Mouse (Mus musculus): Measurements from ENCODE around the gene Upp2. TPM values are rescaled to one million over a fixed set of nuclear protein-coding genes. Genes with fewer than 3 reads are reported as not detected.

The Upp2 gene
- polyA plus RNA-seq, 1 experiment from 2014 or later: 45.7 TPM

DNA sequence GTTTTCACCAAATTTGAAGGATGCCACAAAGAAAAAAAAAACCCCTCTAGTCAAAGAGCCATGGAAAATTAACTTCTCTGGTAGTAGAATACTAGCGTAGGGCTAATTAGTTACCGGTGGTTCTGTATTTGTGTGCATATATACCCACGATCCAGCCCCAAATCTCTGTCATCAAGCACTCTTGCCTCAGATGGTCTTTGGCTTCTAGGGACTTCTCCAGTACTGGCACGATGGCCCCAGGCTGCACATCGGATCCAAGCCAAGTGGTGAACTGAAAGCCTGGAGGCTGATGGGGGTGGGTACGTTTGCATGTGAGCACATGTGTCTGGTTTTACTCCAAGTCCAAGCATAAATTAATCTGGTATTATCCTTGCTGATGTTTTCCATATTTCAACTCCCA is 88.1 kb downstream of the Upp2 start:
- TF ChIP-seq EP300 (IDR thresholded peaks at IDR 0.05; ENCODE audit: low read depth): no peak
- no peak for TF ChIP-seq CTCF (IDR thresholded peaks at IDR 0.05; ENCODE audit: low read depth)
- Histone ChIP-seq H3K27ac (ENCODE audit: low read depth) (no peak overlapping the region), H3K9ac (replicated peaks) (no peak overlapping the region), H3K4me1 (ENCODE audit: insufficient read depth) (no peaks in the 10 kb centered on the region), H3K27me3 (ENCODE audit: insufficient read depth, low read length) (no peaks in the 10 kb centered on the region), H3K36me3 (replicated peaks; ENCODE audit: insufficient read depth, low read length) (no peaks in the 10 kb centered on the region), H3K9me3 (ENCODE audit: low read length) (no peaks in the 10 kb centered on the region), H3K4me2 (ENCODE audit: low read depth, low read length) (no peak overlapping the region), H3K4me3 (ENCODE audit: low read depth, low read length) (no peak overlapping the region)
- no peak for ATAC-seq
- 78% methylated on average over 6 of the region's 6 CpGs for WGBS (ENCODE audit: insufficient replicate concordance)
- DNase-seq: no peak

DNA sequence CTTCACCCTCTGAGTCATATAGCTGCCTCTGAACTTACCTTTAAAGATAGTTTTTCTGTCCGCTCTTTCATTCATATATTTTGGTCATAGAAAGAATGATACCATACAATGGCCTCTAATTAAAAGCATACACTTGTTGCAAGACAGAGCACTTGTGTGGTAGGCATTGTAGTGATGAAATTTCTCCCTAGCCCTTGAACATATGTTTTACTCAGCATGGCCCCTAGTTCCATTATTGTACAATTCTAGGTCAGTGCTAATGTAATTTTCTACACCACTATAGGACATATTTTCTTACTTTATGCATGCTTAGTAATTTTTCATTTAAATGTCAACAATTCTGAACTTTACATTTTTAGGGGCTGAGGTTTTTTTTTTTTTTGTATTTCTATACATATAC is 89.9 kb downstream of the Upp2 start:
- DNase-seq: no peak
- no peaks in the 10 kb centered on the region for H3K36me3 ChIP-seq (replicated peaks; ENCODE audit: insufficient read depth, low read length)
- H3K4me3 ChIP-seq (ENCODE audit: low read depth, low read length): no peak overlapping the region
- no peaks in the 10 kb centered on the region for H3K27me3 ChIP-seq (ENCODE audit: insufficient read depth, low read length)
- no peak overlapping the region for H3K27ac ChIP-seq (ENCODE audit: low read depth)
- no peak for TF ChIP-seq EP300 (IDR thresholded peaks at IDR 0.05; ENCODE audit: low read depth)
- no peak for TF ChIP-seq CTCF (IDR thresholded peaks at IDR 0.05; ENCODE audit: low read depth)
- H3K4me1 ChIP-seq (ENCODE audit: insufficient read depth): no peaks in the 10 kb centered on the region
- H3K9ac ChIP-seq (replicated peaks): no peak overlapping the region
- H3K9me3 ChIP-seq (ENCODE audit: low read length): no peaks in the 10 kb centered on the region
- 74% methylated on average over 1 of the region's 1 CpGs for WGBS (ENCODE audit: insufficient replicate concordance)
- no peak overlapping the region for H3K4me2 ChIP-seq (ENCODE audit: low read depth, low read length)
- no peak for ATAC-seq

DNA sequence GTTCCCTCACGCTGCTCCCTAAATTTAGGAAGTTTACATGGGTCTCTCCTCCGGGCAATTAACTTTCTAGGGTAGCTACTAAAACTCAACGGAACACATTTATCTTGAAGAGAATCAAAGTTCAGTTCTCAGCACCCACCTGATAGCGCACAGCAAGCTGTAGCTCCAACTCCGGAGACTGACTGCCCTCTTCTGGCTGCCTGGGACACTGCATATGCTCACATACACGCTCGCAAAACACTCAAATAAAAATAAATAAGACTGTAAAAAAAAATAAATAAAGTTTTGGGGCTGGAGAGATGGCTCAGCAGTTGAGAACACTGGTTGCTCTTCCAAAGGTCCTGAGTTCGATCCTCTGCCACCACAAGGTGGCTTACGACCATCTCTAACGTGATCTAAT is 90.8 kb downstream of the Upp2 start:
- H3K4me3 ChIP-seq (ENCODE audit: low read depth, low read length): no peak overlapping the region
- no peak overlapping the region for H3K4me2 ChIP-seq (ENCODE audit: low read depth, low read length)
- TF ChIP-seq CTCF (IDR thresholded peaks at IDR 0.05; ENCODE audit: low read depth): no peak; the same call in 1 of the 2 replicates
- no peak for TF ChIP-seq EP300 (IDR thresholded peaks at IDR 0.05; ENCODE audit: low read depth)
- WGBS (ENCODE audit: insufficient replicate concordance): 82% methylated on average over 10 of the region's 10 CpGs
- H3K9me3 ChIP-seq (ENCODE audit: low read length): no peaks in the 10 kb centered on the region
- H3K4me1 ChIP-seq (ENCODE audit: insufficient read depth): no peaks in the 10 kb centered on the region
- H3K27me3 ChIP-seq (ENCODE audit: insufficient read depth, low read length): no peaks in the 10 kb centered on the region
- ATAC-seq: no peak
- no peak for DNase-seq
- H3K36me3 ChIP-seq (replicated peaks; ENCODE audit: insufficient read depth, low read length): no peaks in the 10 kb centered on the region
- H3K27ac ChIP-seq (ENCODE audit: low read depth): no peak overlapping the region
- no peak overlapping the region for H3K9ac ChIP-seq (replicated peaks)

DNA sequence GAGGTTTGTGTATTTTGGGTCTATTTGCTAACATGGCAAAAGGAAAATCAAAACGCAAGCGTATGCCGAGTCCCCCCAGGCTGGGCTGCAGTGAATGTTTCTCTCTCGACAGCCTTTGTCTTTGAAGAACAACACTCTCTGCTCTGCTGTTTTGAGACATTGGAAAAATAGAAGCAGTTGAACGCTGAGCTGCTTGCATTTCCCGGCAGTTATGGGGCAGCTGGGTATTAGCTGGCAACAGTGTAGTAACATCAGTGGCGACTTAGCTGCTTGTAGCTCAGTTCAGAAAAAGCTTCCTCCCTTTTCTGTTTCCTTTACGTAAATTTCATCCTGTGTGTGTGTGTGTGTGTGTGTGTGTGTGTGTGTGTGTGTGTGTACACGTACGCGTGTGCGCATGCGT is 93.5 kb downstream of the Upp2 start:
- TF ChIP-seq CTCF (IDR thresholded peaks at IDR 0.05; ENCODE audit: low read depth) (no peak), EP300 (IDR thresholded peaks at IDR 0.05; ENCODE audit: low read depth) (no peak)
- ATAC-seq (no peak), DNase-seq (no peak)
- Histone ChIP-seq H3K4me2 (ENCODE audit: low read depth, low read length) (no peak overlapping the region), H3K27ac (ENCODE audit: low read depth) (no peak overlapping the region), H3K4me1 (ENCODE audit: insufficient read depth) (no peaks in the 10 kb centered on the region), H3K4me3 (ENCODE audit: low read depth, low read length) (no peak overlapping the region), H3K9me3 (ENCODE audit: low read length) (no peaks in the 10 kb centered on the region), H3K36me3 (replicated peaks; ENCODE audit: insufficient read depth, low read length) (no peaks in the 10 kb centered on the region), H3K9ac (replicated peaks) (no peak overlapping the region), H3K27me3 (ENCODE audit: insufficient read depth, low read length) (no peaks in the 10 kb centered on the region)
- 74% methylated on average over 13 of the region's 13 CpGs for WGBS (ENCODE audit: insufficient replicate concordance)

DNA sequence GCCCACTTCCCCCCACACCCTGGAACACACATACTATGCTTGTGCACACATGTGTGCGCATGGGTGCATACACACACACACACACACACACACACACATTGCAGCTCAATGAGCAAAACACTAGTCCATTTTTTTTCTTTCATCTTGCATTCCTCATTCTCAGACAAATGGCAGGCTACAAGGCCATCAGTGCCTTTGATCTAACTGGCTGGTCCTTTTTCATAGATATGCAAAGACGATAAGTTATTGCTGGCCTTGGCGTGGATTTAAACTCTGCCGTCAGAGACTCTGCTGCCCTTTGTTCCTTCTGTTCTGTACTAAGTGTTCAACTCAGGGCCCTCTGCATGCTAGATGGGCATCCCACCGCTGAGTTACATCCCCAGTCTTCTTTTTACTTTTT is 94.0 kb downstream of the Upp2 start:
- no peak for DNase-seq
- 79% methylated on average over 5 of the region's 5 CpGs for WGBS (ENCODE audit: insufficient replicate concordance)

DNA sequence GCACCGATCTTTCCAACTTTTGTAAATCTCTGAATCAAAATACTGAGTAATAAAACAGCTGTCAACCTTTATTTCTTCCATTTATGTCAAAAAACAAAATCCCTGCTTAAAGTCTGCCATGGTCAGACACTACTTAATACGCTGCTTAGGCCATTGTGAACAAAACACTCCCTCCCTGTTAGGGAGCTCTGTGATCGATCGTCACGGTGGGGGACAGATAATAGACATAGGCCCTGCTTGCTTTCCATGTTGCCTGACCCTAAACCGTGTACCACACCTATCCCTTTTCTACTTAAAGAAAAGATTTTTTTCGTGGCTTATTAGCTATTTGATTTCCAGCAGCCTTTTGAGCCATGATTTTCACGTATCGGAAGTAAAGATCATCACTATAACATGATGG is 95.6 kb downstream of the Upp2 start:
- DNase-seq: no peak
- Histone ChIP-seq H3K27ac (ENCODE audit: low read depth) (no peak overlapping the region), H3K9me3 (ENCODE audit: low read length) (no peaks in the 10 kb centered on the region), H3K27me3 (ENCODE audit: insufficient read depth, low read length) (no peaks in the 10 kb centered on the region), H3K9ac (replicated peaks) (no peak overlapping the region), H3K4me2 (ENCODE audit: low read depth, low read length) (no peak overlapping the region), H3K4me3 (ENCODE audit: low read depth, low read length) (no peak overlapping the region), H3K4me1 (ENCODE audit: insufficient read depth) (no peaks in the 10 kb centered on the region), H3K36me3 (replicated peaks; ENCODE audit: insufficient read depth, low read length) (no peaks in the 10 kb centered on the region)
- WGBS (ENCODE audit: insufficient replicate concordance): 84% methylated on average over 9 of the region's 9 CpGs
- TF ChIP-seq EP300 (IDR thresholded peaks at IDR 0.05; ENCODE audit: low read depth) (no peak), CTCF (IDR thresholded peaks at IDR 0.05; ENCODE audit: low read depth) (no peak)
- no peak for ATAC-seq

More for the DNA sequence above, 94.0 kb downstream of the Upp2 start:
- no peak for ATAC-seq
- no peak overlapping the region for H3K4me3 ChIP-seq (ENCODE audit: low read depth, low read length)
- no peak overlapping the region for H3K4me2 ChIP-seq (ENCODE audit: low read depth, low read length)
- no peak for TF ChIP-seq CTCF (IDR thresholded peaks at IDR 0.05; ENCODE audit: low read depth)
- TF ChIP-seq EP300 (IDR thresholded peaks at IDR 0.05; ENCODE audit: low read depth): no peak
- no peaks in the 10 kb centered on the region for H3K9me3 ChIP-seq (ENCODE audit: low read length)
- no peaks in the 10 kb centered on the region for H3K27me3 ChIP-seq (ENCODE audit: insufficient read depth, low read length)
- H3K9ac ChIP-seq (replicated peaks): no peak overlapping the region
- no peak overlapping the region for H3K27ac ChIP-seq (ENCODE audit: low read depth)
- no peaks in the 10 kb centered on the region for H3K4me1 ChIP-seq (ENCODE audit: insufficient read depth)
- H3K36me3 ChIP-seq (replicated peaks; ENCODE audit: insufficient read depth, low read length): no peaks in the 10 kb centered on the region

Data from liver, postnatal 0 days (tissue).